Mouse (Mus musculus): ENCODE results near the gene Nufip2. TPM values are rescaled to one million over a fixed set of nuclear protein-coding genes. Genes with fewer than 3 reads are reported as not detected.
"Not testable (repeated sequence)": the region's sequence is repeated elsewhere in the genome, so short reads cannot be mapped to it uniquely, and the experiment has no call there.

The Nufip2 gene
- total and polyA plus RNA-seq, 2 experiments from 2014 or later: 3.0 to 52.0 TPM

DNA sequence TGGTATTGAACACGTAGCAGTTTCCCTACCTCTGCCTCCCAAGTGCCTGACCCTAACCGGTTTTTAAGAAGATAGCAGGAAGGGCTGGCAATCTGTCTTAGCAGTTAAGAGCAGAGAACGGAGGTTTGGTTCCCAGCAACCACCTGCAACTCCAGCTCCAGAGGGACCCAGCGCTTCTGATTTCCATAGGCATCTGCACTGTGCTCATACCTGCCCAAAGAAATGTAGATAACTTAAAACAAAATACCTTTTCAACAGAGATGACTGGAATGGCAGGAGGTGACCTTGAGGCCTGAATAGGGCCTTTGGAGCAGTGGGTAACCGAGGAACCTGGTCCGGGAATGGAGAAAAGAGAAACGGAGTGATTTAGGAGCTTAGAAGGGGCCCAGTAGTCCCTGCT, 52.6 kb downstream of the Nufip2 start:
- H3K27me3 ChIP-seq (ENCODE audit: insufficient read depth, low read length): no peaks in the 10 kb centered on the region
- H3K27ac ChIP-seq (ENCODE audit: low read depth, low read length): no peak overlapping the region
- DNase-seq: no peak
- 52% methylated on average over 7 of the region's 7 CpGs for WGBS
- no peak for TF ChIP-seq CTCF (IDR thresholded peaks at IDR 0.05; ENCODE audit: low read depth)
- H3K4me1 ChIP-seq (ENCODE audit: insufficient read depth): no peaks in the 10 kb centered on the region
- H3K9me3 ChIP-seq (ENCODE audit: low read length): no peaks in the 10 kb centered on the region
- H3K4me2 ChIP-seq (ENCODE audit: low read depth): no peak overlapping the region
- H3K4me3 ChIP-seq (ENCODE audit: low read depth, low read length): no peak overlapping the region
- H3K36me3 ChIP-seq (ENCODE audit: insufficient read depth): no peaks in the 10 kb centered on the region
- no peak overlapping the region for H3K9ac ChIP-seq
- no peak for ATAC-seq

DNA sequence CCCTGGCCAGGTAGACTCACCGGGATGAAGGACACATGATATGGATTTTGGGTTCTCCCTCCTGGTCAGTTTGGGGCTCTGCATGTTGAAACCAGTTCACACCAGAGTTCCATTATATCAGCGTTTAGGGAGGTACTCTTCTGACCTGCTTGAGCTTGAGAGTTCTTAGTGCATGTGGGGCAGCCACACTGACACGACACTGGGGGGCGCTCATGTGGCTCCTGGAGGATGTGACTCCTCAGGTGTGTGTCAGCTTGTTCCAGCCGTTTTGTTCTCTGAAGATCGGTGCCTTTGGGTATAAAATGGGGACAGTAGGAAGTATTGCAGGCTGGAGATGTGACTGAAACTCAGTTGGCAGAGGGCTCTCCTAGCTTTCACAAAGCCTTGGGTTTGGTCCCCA, 58.0 kb downstream of the Nufip2 start:
- H3K4me1 ChIP-seq (ENCODE audit: insufficient read depth): no peaks in the 10 kb centered on the region
- no peaks in the 10 kb centered on the region for H3K27me3 ChIP-seq (ENCODE audit: insufficient read depth, low read length)
- peak; percentile 24; the same call in 1 of the 2 replicates for TF ChIP-seq CTCF (IDR thresholded peaks at IDR 0.05; ENCODE audit: low read depth)
- H3K27ac ChIP-seq (ENCODE audit: low read depth, low read length): no peak overlapping the region
- no peaks in the 10 kb centered on the region for H3K36me3 ChIP-seq (ENCODE audit: insufficient read depth)
- H3K9me3 ChIP-seq (ENCODE audit: low read length): no peaks in the 10 kb centered on the region
- H3K9ac ChIP-seq: no peak overlapping the region
- ATAC-seq (no peak), DNase-seq (no peak)
- H3K4me3 ChIP-seq (ENCODE audit: low read depth, low read length): no peak overlapping the region
- H3K4me2 ChIP-seq (ENCODE audit: low read depth): no peak overlapping the region
- WGBS: 35% methylated on average over 6 of the region's 6 CpGs

GRCm38 (mm10) chr11:77746652-77747051, 60.7 kb downstream of the Nufip2 start:
- ATAC-seq (no peak), DNase-seq (no peak)
- Histone ChIP-seq H3K4me2 (ENCODE audit: low read depth) (no peak overlapping the region), H3K4me1 (ENCODE audit: insufficient read depth) (no peaks in the 10 kb centered on the region), H3K27ac (ENCODE audit: low read depth, low read length) (no peak overlapping the region), H3K9me3 (ENCODE audit: low read length) (no peaks in the 10 kb centered on the region), H3K9ac (no peak overlapping the region), H3K36me3 (ENCODE audit: insufficient read depth) (no peaks in the 10 kb centered on the region), H3K4me3 (ENCODE audit: low read depth, low read length) (no peak overlapping the region), H3K27me3 (ENCODE audit: insufficient read depth, low read length) (no peaks in the 10 kb centered on the region)
- WGBS: 90% methylated on average over 4 of the region's 4 CpGs
- no peak for TF ChIP-seq CTCF (IDR thresholded peaks at IDR 0.05; ENCODE audit: low read depth)

- not testable (repeated sequence) for DNase-seq; ATAC-seq; H3K9me3 ChIP-seq (ENCODE audit: low read length); H3K4me3 ChIP-seq (ENCODE audit: low read depth, low read length); H3K36me3 ChIP-seq (ENCODE audit: insufficient read depth); H3K27me3 ChIP-seq (ENCODE audit: insufficient read depth, low read length); H3K4me1 ChIP-seq (ENCODE audit: insufficient read depth); H3K27ac ChIP-seq (ENCODE audit: low read depth, low read length); H3K4me2 ChIP-seq (ENCODE audit: low read depth); H3K9ac ChIP-seq
- 97% methylated on average over 13 of the region's 15 CpGs for WGBS
Observed at GRCm38 (mm10) chr11:77747103-77747502, 61.1 kb downstream of the Nufip2 start.

DNA sequence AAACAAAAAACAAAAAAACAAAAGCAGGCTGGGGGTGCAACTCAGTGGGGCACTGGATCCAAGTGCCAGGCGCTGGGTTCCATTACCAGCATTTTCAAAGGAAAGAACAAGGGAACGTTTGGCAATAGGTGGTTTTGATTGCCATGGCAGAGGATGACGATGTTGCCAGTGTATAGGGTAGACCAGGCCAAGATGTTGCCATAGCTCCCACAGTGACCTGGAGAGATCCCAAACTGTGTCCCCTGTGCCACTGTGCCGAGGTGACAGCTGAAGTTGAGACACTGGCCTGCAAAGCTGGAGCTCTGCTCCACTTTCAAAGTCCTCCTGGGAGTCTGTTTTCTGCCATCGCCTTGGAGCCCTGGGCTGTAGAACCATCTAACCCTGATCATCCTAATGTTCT, 63.0 kb downstream of the Nufip2 start:
- 56% methylated on average over 5 of the region's 5 CpGs for WGBS
- H3K9ac ChIP-seq: no peak overlapping the region
- no peak overlapping the region for H3K4me2 ChIP-seq (ENCODE audit: low read depth)
- no peak for TF ChIP-seq CTCF (IDR thresholded peaks at IDR 0.05; ENCODE audit: low read depth)
- H3K27ac ChIP-seq (ENCODE audit: low read depth, low read length): no peak overlapping the region
- no peak overlapping the region for H3K4me3 ChIP-seq (ENCODE audit: low read depth, low read length)
- no peak for DNase-seq
- no peaks in the 10 kb centered on the region for H3K9me3 ChIP-seq (ENCODE audit: low read length)
- no peaks in the 10 kb centered on the region for H3K27me3 ChIP-seq (ENCODE audit: insufficient read depth, low read length)
- no peaks in the 10 kb centered on the region for H3K36me3 ChIP-seq (ENCODE audit: insufficient read depth)
- H3K4me1 ChIP-seq (ENCODE audit: insufficient read depth): no peaks in the 10 kb centered on the region
- no peak for ATAC-seq

- no peak overlapping the region for H3K4me2 ChIP-seq (ENCODE audit: low read depth)
- no peaks in the 10 kb centered on the region for H3K9me3 ChIP-seq (ENCODE audit: low read length)
- no peak overlapping the region for H3K27ac ChIP-seq (ENCODE audit: low read depth, low read length)
- H3K27me3 ChIP-seq (ENCODE audit: insufficient read depth, low read length): no peaks in the 10 kb centered on the region
- H3K9ac ChIP-seq: no peak overlapping the region
- no peaks in the 10 kb centered on the region for H3K36me3 ChIP-seq (ENCODE audit: insufficient read depth)
- H3K4me3 ChIP-seq (ENCODE audit: low read depth, low read length): no peak overlapping the region
- 83% methylated on average over 5 of the region's 5 CpGs for WGBS
- H3K4me1 ChIP-seq (ENCODE audit: insufficient read depth): no peaks in the 10 kb centered on the region
- DNase-seq (no peak), ATAC-seq (no peak)
- TF ChIP-seq CTCF (IDR thresholded peaks at IDR 0.05; ENCODE audit: low read depth): no peak
Observed at GRCm38 (mm10) chr11:77752525-77752924, 66.6 kb downstream of the Nufip2 start.

DNA sequence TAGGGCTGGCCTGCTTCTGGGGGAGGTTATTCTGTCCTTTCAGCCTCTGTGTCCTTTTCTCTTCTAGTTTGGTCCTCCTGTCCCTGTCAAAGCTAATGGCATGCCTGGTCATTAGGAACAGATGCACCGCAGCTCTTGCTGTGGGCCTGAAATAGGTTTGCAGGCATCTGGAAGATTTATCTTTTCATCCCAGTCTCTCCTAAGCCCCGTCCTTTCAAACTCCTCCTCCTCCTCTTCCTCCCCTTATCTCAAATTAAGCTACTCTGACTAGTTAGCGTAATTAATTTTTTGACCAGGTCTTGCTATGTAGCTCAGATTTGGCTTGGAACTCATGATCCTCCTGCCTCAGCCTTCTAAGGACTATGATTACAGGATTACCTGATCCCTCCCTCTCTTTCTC, 67.5 kb downstream of the Nufip2 start:
- H3K27me3 ChIP-seq (ENCODE audit: insufficient read depth, low read length): no peaks in the 10 kb centered on the region
- TF ChIP-seq CTCF (IDR thresholded peaks at IDR 0.05; ENCODE audit: low read depth): no peak
- H3K9ac ChIP-seq: no peak overlapping the region
- 77% methylated on average over 3 of the region's 3 CpGs for WGBS
- no peaks in the 10 kb centered on the region for H3K36me3 ChIP-seq (ENCODE audit: insufficient read depth)
- no peak for ATAC-seq
- no peaks in the 10 kb centered on the region for H3K9me3 ChIP-seq (ENCODE audit: low read length)
- no peak overlapping the region for H3K27ac ChIP-seq (ENCODE audit: low read depth, low read length)
- DNase-seq: no peak
- H3K4me3 ChIP-seq (ENCODE audit: low read depth, low read length): no peak overlapping the region
- H3K4me2 ChIP-seq (ENCODE audit: low read depth): no peak overlapping the region
- H3K4me1 ChIP-seq (ENCODE audit: insufficient read depth): no peaks in the 10 kb centered on the region

GRCm38 (mm10) chr11:77760031-77760430, 74.1 kb downstream of the Nufip2 start:
- Histone ChIP-seq H3K27me3 (ENCODE audit: insufficient read depth, low read length) (peaks cover 3% of the 10 kb centered on the region; the same call in 1 of the 2 replicates), H3K4me1 (ENCODE audit: insufficient read depth) (peaks cover 10% of the 10 kb centered on the region), H3K9me3 (ENCODE audit: low read length) (no peaks in the 10 kb centered on the region), H3K36me3 (ENCODE audit: insufficient read depth) (no peaks in the 10 kb centered on the region), H3K4me2 (ENCODE audit: low read depth) (no peak overlapping the region), H3K9ac (no peak overlapping the region), H3K27ac (ENCODE audit: low read depth, low read length) (no peak overlapping the region), H3K4me3 (ENCODE audit: low read depth, low read length) (no peak overlapping the region)
- WGBS: 88% methylated on average over 4 of the region's 4 CpGs
- DNase-seq (no peak), ATAC-seq (no peak)
- TF ChIP-seq CTCF (IDR thresholded peaks at IDR 0.05; ENCODE audit: low read depth): no peak
